Mouse (Mus musculus): ENCODE measurements around the gene Thap12. TPM values are rescaled to one million over a fixed set of nuclear protein-coding genes. Genes with fewer than 3 reads are reported as not detected.

Gene Thap12
- polyA plus RNA-seq, 1 experiment from 2014 or later, result 55.9 TPM

DNA sequence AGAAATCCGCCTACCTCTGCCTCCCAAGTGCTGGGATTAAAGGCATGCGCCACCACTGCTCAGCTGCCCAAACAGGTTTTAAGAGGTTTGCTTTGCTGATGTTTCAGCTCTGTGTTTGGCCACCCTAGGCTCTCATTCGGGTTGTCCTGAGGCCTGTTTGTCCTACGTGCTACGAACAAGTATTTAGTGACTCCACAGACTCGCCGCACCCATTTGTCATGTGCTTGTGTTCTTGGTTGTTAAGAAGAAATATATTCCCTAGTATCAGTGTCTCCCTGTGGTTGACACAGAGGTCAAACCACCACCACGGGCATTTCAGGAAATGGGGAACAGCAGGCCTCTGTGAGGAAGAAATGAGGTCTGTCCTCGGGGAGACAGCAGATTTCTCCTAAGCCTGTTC is 31.5 kb upstream of the Thap12 start:
- H3K4me2 ChIP-seq (replicated peaks; ENCODE audit: low read depth, low read length), result no peak overlapping the region
- no peaks in the 10 kb centered on the region for H3K9me3 ChIP-seq (ENCODE audit: control insufficient read depth, low read depth, low read length)
- no peaks in the 10 kb centered on the region for H3K36me3 ChIP-seq (ENCODE audit: control insufficient read depth, insufficient read depth, low read length)
- ATAC-seq (ENCODE audit: insufficient number of reproducible peaks, insufficient read depth, low FRiP score, low read depth), result no peak
- WGBS, result 55% methylated on average over 9 of the region's 9 CpGs
- peaks cover 11% of the 10 kb centered on the region; the same call in 1 of the 2 replicates for H3K4me1 ChIP-seq (ENCODE audit: control insufficient read depth, insufficient read depth, low read length)
- H3K27ac ChIP-seq (ENCODE audit: low read length), result no peak overlapping the region
- no peaks in the 10 kb centered on the region for H3K27me3 ChIP-seq (ENCODE audit: control insufficient read depth, insufficient read depth, low read length)
- H3K4me3 ChIP-seq (ENCODE audit: low read depth, low read length), result no peak overlapping the region
- no peak overlapping the region for H3K9ac ChIP-seq (replicated peaks; ENCODE audit: low read depth, low read length)

GRCm38 (mm10) chr7:98672241-98672955 is 30.5 kb upstream of the Thap12 start:
- Histone ChIP-seq H3K4me1 (ENCODE audit: control insufficient read depth, insufficient read depth, low read length) (peaks cover 11% of the 10 kb centered on the region; the same call in 1 of the 2 replicates), H3K9me3 (ENCODE audit: control insufficient read depth, low read depth, low read length) (no peaks in the 10 kb centered on the region), H3K27me3 (ENCODE audit: control insufficient read depth, insufficient read depth, low read length) (no peaks in the 10 kb centered on the region), H3K4me2 (replicated peaks; ENCODE audit: low read depth, low read length) (no peak overlapping the region), H3K27ac (ENCODE audit: low read length) (peak overlapping the region; percentile 10; the same call in 1 of the 2 replicates), H3K9ac (replicated peaks; ENCODE audit: low read depth, low read length) (no peak overlapping the region), H3K36me3 (ENCODE audit: control insufficient read depth, insufficient read depth, low read length) (no peaks in the 10 kb centered on the region), H3K4me3 (ENCODE audit: low read depth, low read length) (no peak overlapping the region)
- peak; percentile 78; the same call in 1 of the 2 replicates for ATAC-seq (ENCODE audit: insufficient number of reproducible peaks, insufficient read depth, low FRiP score, low read depth)
- 41% methylated on average over 11 of the region's 11 CpGs for WGBS

- Histone ChIP-seq H3K4me3 (ENCODE audit: low read depth, low read length) (no peak overlapping the region), H3K27me3 (ENCODE audit: control insufficient read depth, insufficient read depth, low read length) (no peaks in the 10 kb centered on the region), H3K36me3 (ENCODE audit: control insufficient read depth, insufficient read depth, low read length) (no peaks in the 10 kb centered on the region), H3K4me2 (replicated peaks; ENCODE audit: low read depth, low read length) (no peak overlapping the region), H3K4me1 (ENCODE audit: control insufficient read depth, insufficient read depth, low read length) (peaks cover 11% of the 10 kb centered on the region; the same call in 1 of the 2 replicates), H3K9me3 (ENCODE audit: control insufficient read depth, low read depth, low read length) (no peaks in the 10 kb centered on the region), H3K27ac (ENCODE audit: low read length) (no peak overlapping the region), H3K9ac (replicated peaks; ENCODE audit: low read depth, low read length) (no peak overlapping the region)
- whole genome bisulfite sequencing, result 54% methylated on average over 4 of the region's 4 CpGs
- no peak for ATAC-seq (ENCODE audit: insufficient number of reproducible peaks, insufficient read depth, low FRiP score, low read depth)
Observed at GRCm38 (mm10) chr7:98674344-98674743, 28.6 kb upstream of the Thap12 start.

DNA sequence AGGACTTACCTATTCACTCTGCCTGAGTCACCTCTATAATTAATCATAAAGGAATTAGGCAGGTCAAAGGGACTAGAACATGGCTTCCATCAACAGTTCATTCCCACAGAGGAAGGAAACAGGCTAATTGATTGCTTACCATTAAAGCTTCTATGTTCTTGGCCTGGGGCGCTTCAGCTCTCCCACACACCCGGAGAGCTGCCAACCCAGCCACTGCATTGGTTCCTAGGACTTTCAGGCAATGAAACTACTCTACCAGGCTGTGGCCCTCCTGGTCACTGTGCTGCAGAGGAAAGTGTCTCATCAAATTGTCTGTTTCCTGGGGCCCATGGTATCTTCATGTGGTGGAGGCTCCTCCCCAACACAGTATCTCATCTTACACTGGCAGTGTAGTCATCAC is 25.4 kb upstream of the Thap12 start:
- Histone ChIP-seq H3K9ac (replicated peaks; ENCODE audit: low read depth, low read length) (no peak overlapping the region), H3K4me3 (ENCODE audit: low read depth, low read length) (no peak overlapping the region), H3K36me3 (ENCODE audit: control insufficient read depth, insufficient read depth, low read length) (no peaks in the 10 kb centered on the region), H3K4me2 (replicated peaks; ENCODE audit: low read depth, low read length) (no peak overlapping the region), H3K27ac (ENCODE audit: low read length) (no peak overlapping the region), H3K4me1 (ENCODE audit: control insufficient read depth, insufficient read depth, low read length) (0 out of 2 replicates have a peak, but pooled peaks cover 2% of the 10 kb centered on the region), H3K9me3 (ENCODE audit: control insufficient read depth, low read depth, low read length) (no peaks in the 10 kb centered on the region), H3K27me3 (ENCODE audit: control insufficient read depth, insufficient read depth, low read length) (no peaks in the 10 kb centered on the region)
- no peak for ATAC-seq (ENCODE audit: insufficient number of reproducible peaks, insufficient read depth, low FRiP score, low read depth)
- WGBS, result 69% methylated on average over 2 of the region's 2 CpGs

DNA sequence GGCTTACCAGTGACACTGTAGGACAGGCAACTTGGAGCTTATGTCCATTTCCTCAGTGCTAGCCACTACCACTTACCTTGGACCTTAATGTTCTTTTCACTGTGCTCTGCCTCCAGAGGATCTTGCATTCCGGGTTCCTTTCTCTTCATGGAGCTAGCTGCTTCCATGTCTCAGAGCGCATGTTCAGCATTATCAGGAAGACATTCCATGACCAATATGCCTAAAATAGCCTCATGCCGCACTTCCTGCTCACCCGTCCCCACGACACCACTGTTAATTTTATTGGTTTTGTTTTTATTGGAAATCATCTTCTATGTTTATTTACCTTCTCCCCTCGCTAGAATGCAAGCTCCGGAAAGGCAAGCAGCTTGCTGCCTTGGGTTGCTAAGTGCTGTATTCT is 24.5 kb upstream of the Thap12 start:
- H3K9ac ChIP-seq (replicated peaks; ENCODE audit: low read depth, low read length), result no peak overlapping the region
- no peaks in the 10 kb centered on the region for H3K36me3 ChIP-seq (ENCODE audit: control insufficient read depth, insufficient read depth, low read length)
- no peak overlapping the region for H3K27ac ChIP-seq (ENCODE audit: low read length)
- H3K9me3 ChIP-seq (ENCODE audit: control insufficient read depth, low read depth, low read length), result no peaks in the 10 kb centered on the region
- no peaks in the 10 kb centered on the region for H3K27me3 ChIP-seq (ENCODE audit: control insufficient read depth, insufficient read depth, low read length)
- H3K4me2 ChIP-seq (replicated peaks; ENCODE audit: low read depth, low read length), result 0 out of 2 replicates have a peak overlapping the region, but pooled peaks have one; percentile 8
- no peak for ATAC-seq (ENCODE audit: insufficient number of reproducible peaks, insufficient read depth, low FRiP score, low read depth)
- H3K4me1 ChIP-seq (ENCODE audit: control insufficient read depth, insufficient read depth, low read length), result no peaks in the 10 kb centered on the region
- WGBS, result 52% methylated on average over 7 of the region's 7 CpGs
- H3K4me3 ChIP-seq (ENCODE audit: low read depth, low read length), result no peak overlapping the region

DNA sequence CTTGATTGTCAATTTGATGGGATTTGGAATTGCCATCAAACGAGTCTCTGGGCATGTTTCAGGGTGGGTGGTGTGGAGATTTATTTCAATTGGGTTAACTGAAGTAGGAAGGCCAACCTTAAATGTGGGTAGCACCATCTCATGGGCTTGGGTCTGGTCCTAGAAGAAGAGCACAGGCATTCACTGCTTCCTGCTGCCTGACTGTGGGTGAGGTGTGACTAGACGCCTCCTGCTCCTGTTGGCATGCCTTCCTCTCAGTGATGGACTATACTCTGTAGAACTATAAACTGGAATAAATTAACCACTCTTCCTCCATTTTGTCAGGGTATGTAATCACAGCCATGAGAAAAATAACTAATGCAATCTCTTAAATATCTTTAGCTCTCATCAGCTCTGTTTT is 22.2 kb upstream of the Thap12 start:
- H3K9me3 ChIP-seq (ENCODE audit: control insufficient read depth, low read depth, low read length), result no peaks in the 10 kb centered on the region
- 68% methylated on average over 2 of the region's 2 CpGs for WGBS
- H3K4me3 ChIP-seq (ENCODE audit: low read depth, low read length), result no peak overlapping the region
- H3K36me3 ChIP-seq (ENCODE audit: control insufficient read depth, insufficient read depth, low read length), result no peaks in the 10 kb centered on the region
- no peak overlapping the region for H3K9ac ChIP-seq (replicated peaks; ENCODE audit: low read depth, low read length)
- ATAC-seq (ENCODE audit: insufficient number of reproducible peaks, insufficient read depth, low FRiP score, low read depth), result no peak
- no peaks in the 10 kb centered on the region for H3K4me1 ChIP-seq (ENCODE audit: control insufficient read depth, insufficient read depth, low read length)
- no peaks in the 10 kb centered on the region for H3K27me3 ChIP-seq (ENCODE audit: control insufficient read depth, insufficient read depth, low read length)
- H3K27ac ChIP-seq (ENCODE audit: low read length), result no peak overlapping the region
- H3K4me2 ChIP-seq (replicated peaks; ENCODE audit: low read depth, low read length), result no peak overlapping the region

DNA sequence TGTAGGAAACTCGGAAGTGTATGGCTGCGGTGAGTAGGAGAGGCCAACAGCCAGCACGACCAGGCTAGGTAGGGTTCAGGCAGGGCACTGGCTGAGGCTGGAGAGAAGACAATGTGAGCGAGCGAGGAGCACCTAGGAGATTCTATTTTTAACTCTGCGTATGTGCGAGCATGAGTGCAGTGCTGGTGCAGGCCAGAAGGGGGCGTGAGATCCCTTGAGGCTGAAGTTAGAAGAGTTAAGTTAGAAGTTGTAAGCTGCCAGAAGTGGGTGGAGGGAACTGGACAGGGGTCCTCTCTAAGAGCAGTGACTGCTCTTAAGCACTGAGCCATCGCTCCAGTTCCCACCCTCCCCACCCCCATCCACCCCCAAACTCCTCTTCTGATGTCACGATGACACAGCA is 20.1 kb upstream of the Thap12 start:
- peaks cover 2% of the 10 kb centered on the region; the same call in 1 of the 2 replicates for H3K4me1 ChIP-seq (ENCODE audit: control insufficient read depth, insufficient read depth, low read length)
- H3K36me3 ChIP-seq (ENCODE audit: control insufficient read depth, insufficient read depth, low read length), result no peaks in the 10 kb centered on the region
- WGBS, result 88% methylated on average over 10 of the region's 10 CpGs
- H3K4me3 ChIP-seq (ENCODE audit: low read depth, low read length), result no peak overlapping the region
- H3K9ac ChIP-seq (replicated peaks; ENCODE audit: low read depth, low read length), result no peak overlapping the region
- H3K9me3 ChIP-seq (ENCODE audit: control insufficient read depth, low read depth, low read length), result no peaks in the 10 kb centered on the region
- no peak overlapping the region for H3K4me2 ChIP-seq (replicated peaks; ENCODE audit: low read depth, low read length)
- no peaks in the 10 kb centered on the region for H3K27me3 ChIP-seq (ENCODE audit: control insufficient read depth, insufficient read depth, low read length)
- no peak overlapping the region for H3K27ac ChIP-seq (ENCODE audit: low read length)
- ATAC-seq (ENCODE audit: insufficient number of reproducible peaks, insufficient read depth, low FRiP score, low read depth), result no peak

- Histone ChIP-seq H3K9me3 (ENCODE audit: control insufficient read depth, low read depth, low read length) (no peaks in the 10 kb centered on the region), H3K4me3 (ENCODE audit: low read depth, low read length) (no peak overlapping the region), H3K9ac (replicated peaks; ENCODE audit: low read depth, low read length) (no peak overlapping the region; the same call in 1 of the 2 replicates), H3K4me1 (ENCODE audit: control insufficient read depth, insufficient read depth, low read length) (peaks cover 2% of the 10 kb centered on the region; the same call in 1 of the 2 replicates), H3K27ac (ENCODE audit: low read length) (no peak overlapping the region), H3K4me2 (replicated peaks; ENCODE audit: low read depth, low read length) (no peak overlapping the region; the same call in 1 of the 2 replicates), H3K36me3 (ENCODE audit: control insufficient read depth, insufficient read depth, low read length) (no peaks in the 10 kb centered on the region), H3K27me3 (ENCODE audit: control insufficient read depth, insufficient read depth, low read length) (no peaks in the 10 kb centered on the region)
- WGBS, result 16% methylated on average over 13 of the region's 13 CpGs
- peak; percentile 77; the same call in 1 of the 2 replicates for ATAC-seq (ENCODE audit: insufficient number of reproducible peaks, insufficient read depth, low FRiP score, low read depth)
Observed at GRCm38 (mm10) chr7:98685895-98686294, 17.0 kb upstream of the Thap12 start.

Measured in stomach, embryonic 14.5 days (tissue).